Mouse (Mus musculus) heart, postnatal 0 days (tissue): ENCODE results near the gene Nenf. TPM values are rescaled to one million over a fixed set of nuclear protein-coding genes. Genes with fewer than 3 reads are reported as not detected.

Experiments used
- ATAC-seq: fragments of 200-750 bp; cut with Nextera tagmentation; 2 replicates; pipeline ENCODE4 v1.8.0; 2017; ENCODE audit warnings: low read depth, moderate number of reproducible peaks, moderate library complexity; ENCODE audit not compliant: insufficient read depth
- DNase-seq: peaks from one replicate; pipeline ENCODE4 v3.0.0-alpha.2; 2016; ENCODE audit warnings: low spot score
- H3K27ac ChIP-seq: fragments of 300-500 bp; sonication (generic); 2 replicates; pipeline ENCODE4 v1.5.1; 2014; ENCODE audit warnings: low read depth, mild to moderate bottlenecking
- H3K27me3 ChIP-seq: fragments of 300-500 bp; sonication (generic); 2 replicates; pipeline ENCODE4 v1.6.1; 2014; ENCODE audit warnings: low read length, mixed read lengths; ENCODE audit not compliant: control insufficient read depth, insufficient read depth
- H3K36me3 ChIP-seq: fragments of 300-500 bp; sonication (generic); replicated peaks from 2 replicates; pipeline ENCODE4 v1.6.1; 2014; ENCODE audit warnings: low read length, mixed read lengths; ENCODE audit not compliant: control insufficient read depth, insufficient read depth
- H3K4me1 ChIP-seq: fragments of 300-500 bp; sonication (generic); 2 replicates; pipeline ENCODE4 v1.6.1; 2014; ENCODE audit warnings: antibody characterized with exemption; ENCODE audit not compliant: control insufficient read depth, insufficient read depth
- H3K4me2 ChIP-seq: fragments of 300-500 bp; sonication (generic); 2 replicates; pipeline ENCODE4 v1.6.1; 2014; ENCODE audit warnings: low read depth, mild to moderate bottlenecking, low read length, moderate library complexity
- H3K4me3 ChIP-seq: fragments of 300-500 bp; sonication (generic); 2 replicates; pipeline ENCODE4 v1.5.1; 2014; ENCODE audit warnings: low read depth, low read length
- H3K9ac ChIP-seq: fragments of 300-500 bp; sonication (generic); replicated peaks from 2 replicates; pipeline ENCODE4 v1.6.1; 2014; ENCODE audit warnings: low read depth, low read length, mixed read lengths
- H3K9me3 ChIP-seq: fragments of 300-500 bp; sonication (generic); replicated peaks from 2 replicates; pipeline ENCODE4 v1.6.1; 2016; ENCODE audit warnings: low read length; ENCODE audit not compliant: control insufficient read depth
- CTCF ChIP-seq: IDR thresholded peaks from 2 replicates; pipeline ENCODE4 v1.5.1; 2016; ENCODE audit warnings: antibody characterized with exemption, control low read depth, low read depth
- EP300 ChIP-seq: IDR thresholded peaks from 2 replicates; pipeline ENCODE4 v1.6.1; 2016; ENCODE audit warnings: antibody characterized with exemption, low read depth
- WGBS: fragments of 180-500 bp; shearing (Covaris S2); extraction: QIAGEN DNeasy Blood & Tissue Kit; methylation state at CpG from one replicate; pipeline ENCODE4 v1.1.7; 2014; 5-methylcytosine and 5-hydroxymethylcytosine counted together
- polyA plus RNA-seq: library from polyadenylated mRNA; unstranded; fragments of >200 nt; fragmentation: Nextera tagmentation; extraction: Ambion mirVana; gene quantifications from 2 replicates; pipeline ENCODE4 v1.2.1, GENCODE M21; 2015
- total RNA-seq: library from RNA; depleted of rRNA; stranded (reverse); fragments of >200 nt; gene quantifications from 2 replicates; pipeline ENCODE4 v1.2.3, GENCODE M21; 2014; ENCODE audit warnings: low replicate concordance

Nenf gene
- total and polyA plus RNA-seq, 2 experiments from 2014 or later: 166 to 250 TPM

DNA sequence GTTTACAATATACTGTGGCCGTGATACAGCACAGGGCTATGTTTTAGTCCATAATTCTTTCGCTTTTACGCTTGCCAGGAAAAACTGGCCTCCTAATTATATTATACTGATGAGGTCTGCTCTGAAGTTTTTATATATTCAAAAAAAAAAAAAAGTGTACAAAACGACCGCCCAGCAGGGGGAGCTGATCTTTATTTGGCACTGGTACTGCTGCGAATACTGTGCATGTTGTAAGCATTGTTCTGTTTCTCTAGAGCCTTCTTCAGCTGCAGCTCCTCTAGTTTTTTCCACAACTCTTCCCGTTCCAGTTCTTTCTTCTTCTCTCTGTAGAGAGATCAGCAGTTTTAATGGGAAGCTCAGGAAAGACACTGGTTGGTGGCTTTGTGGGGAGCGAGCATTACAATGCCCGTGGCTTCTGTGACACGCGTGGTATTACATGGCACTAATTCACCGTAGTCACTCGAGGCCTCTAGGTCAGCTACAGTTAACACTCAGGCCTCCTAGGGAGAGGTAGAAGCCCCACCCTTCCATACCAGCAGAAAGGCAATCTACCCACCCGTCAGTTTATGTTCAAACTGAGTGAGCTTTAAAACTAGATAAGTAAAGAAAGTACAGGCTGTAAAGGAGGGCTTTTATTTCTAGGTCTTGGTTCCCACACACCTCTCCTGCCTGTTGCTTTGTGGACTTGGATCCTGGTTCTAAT lies 34.9 kb upstream of the Nenf start:
- Histone ChIP-seq H3K4me2 (no peak overlapping the region), H3K27me3 (no peaks in the 10 kb centered on the region), H3K9me3 (no peaks in the 10 kb centered on the region), H3K9ac (no peak overlapping the region), H3K27ac (0 out of 2 replicates have a peak overlapping the region, but pooled peaks have one; percentile 43), H3K36me3 (peaks cover 66% of the 10 kb centered on the region), H3K4me3 (no peak overlapping the region), H3K4me1 (0 out of 2 replicates have a peak, but pooled peaks cover 8% of the 10 kb centered on the region)
- ATAC-seq: no peak; the same call in 1 of the 2 replicates
- TF ChIP-seq CTCF (peak; percentile 58), EP300 (no peak)
- DNase-seq: peak; percentile 55
- WGBS: 56% methylated on average over 14 of the region's 14 CpGs

DNA sequence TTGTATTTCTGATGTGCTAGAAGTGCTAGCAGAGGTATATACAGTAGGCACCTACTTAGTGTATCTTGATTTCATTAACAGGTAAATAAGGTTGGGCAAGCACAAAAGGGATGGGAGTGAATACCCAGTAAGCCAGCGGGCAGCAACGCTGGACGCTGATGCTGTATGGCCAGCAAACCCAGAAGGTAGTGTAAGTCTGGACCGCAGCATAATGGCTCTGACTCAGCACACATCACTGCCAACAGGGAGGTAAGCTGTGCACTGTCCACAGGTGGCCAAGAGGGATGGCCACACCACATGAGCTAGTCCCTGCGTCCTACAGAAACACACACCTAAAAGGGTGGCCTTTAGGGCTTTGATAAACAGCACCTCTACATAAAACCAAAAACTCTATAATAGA lies 32.4 kb upstream of the Nenf start:
- Histone ChIP-seq H3K4me3 (no peak overlapping the region), H3K27me3 (no peaks in the 10 kb centered on the region), H3K9ac (no peak overlapping the region), H3K27ac (no peak overlapping the region), H3K9me3 (no peaks in the 10 kb centered on the region), H3K4me2 (no peak overlapping the region), H3K4me1 (0 out of 2 replicates have a peak, but pooled peaks cover 8% of the 10 kb centered on the region), H3K36me3 (peaks cover 67% of the 10 kb centered on the region)
- TF ChIP-seq EP300 (no peak), CTCF (no peak)
- ATAC-seq: no peak
- DNase-seq: no peak
- 95% methylated on average over 5 of the region's 5 CpGs for WGBS

DNA sequence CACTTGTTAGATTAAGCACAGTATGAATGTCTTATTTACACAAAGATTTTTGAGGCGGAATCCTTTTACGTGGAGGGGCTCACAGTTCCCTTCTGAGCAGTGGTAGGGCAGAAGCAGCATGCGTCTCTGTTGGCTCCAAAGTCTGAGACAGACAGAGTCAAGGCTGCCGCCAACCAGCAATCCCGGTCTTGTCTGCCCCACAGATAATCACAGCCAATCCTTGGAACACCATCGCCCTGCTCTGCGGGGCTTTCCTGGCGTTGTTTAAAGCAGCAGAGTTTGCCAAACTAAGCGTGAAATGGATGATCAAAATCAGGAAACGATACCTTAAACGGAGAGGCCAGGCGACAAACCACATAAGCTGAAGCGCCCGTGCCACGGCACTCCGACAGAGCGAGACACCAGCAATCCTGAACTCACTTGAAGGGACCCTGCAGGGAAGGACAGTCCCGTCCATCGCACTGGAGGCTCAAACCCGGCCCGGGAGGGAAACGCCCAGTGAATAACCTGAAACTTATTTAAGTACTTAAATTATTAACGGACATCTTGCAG lies 31.6 kb upstream of the Nenf start:
- TF ChIP-seq EP300 (no peak), CTCF (no peak)
- H3K4me1 ChIP-seq: 0 out of 2 replicates have a peak, but pooled peaks cover 8% of the 10 kb centered on the region
- H3K27ac ChIP-seq: no peak overlapping the region
- no peak overlapping the region for H3K4me3 ChIP-seq
- H3K27me3 ChIP-seq: no peaks in the 10 kb centered on the region
- DNase-seq: no peak
- WGBS: 52% methylated on average over 23 of the region's 23 CpGs
- no peak overlapping the region for H3K4me2 ChIP-seq
- no peaks in the 10 kb centered on the region for H3K9me3 ChIP-seq
- H3K9ac ChIP-seq: no peak overlapping the region
- peaks cover 64% of the 10 kb centered on the region for H3K36me3 ChIP-seq
- ATAC-seq: no peak

GRCm38 (mm10) chr1:191348996-191349395 lies 31.0 kb upstream of the Nenf start:
- WGBS: 19% methylated on average over 5 of the region's 5 CpGs
- H3K36me3 ChIP-seq: peaks cover 59% of the 10 kb centered on the region
- H3K27me3 ChIP-seq: no peaks in the 10 kb centered on the region
- H3K27ac ChIP-seq: no peak overlapping the region
- no peaks in the 10 kb centered on the region for H3K9me3 ChIP-seq
- 0 out of 2 replicates have a peak, but pooled peaks cover 8% of the 10 kb centered on the region for H3K4me1 ChIP-seq
- ATAC-seq (peak; percentile 56), DNase-seq (no peak)
- no peak for TF ChIP-seq CTCF
- no peak for TF ChIP-seq EP300
- no peak overlapping the region for H3K4me3 ChIP-seq
- no peak overlapping the region for H3K4me2 ChIP-seq
- H3K9ac ChIP-seq: no peak overlapping the region

DNA sequence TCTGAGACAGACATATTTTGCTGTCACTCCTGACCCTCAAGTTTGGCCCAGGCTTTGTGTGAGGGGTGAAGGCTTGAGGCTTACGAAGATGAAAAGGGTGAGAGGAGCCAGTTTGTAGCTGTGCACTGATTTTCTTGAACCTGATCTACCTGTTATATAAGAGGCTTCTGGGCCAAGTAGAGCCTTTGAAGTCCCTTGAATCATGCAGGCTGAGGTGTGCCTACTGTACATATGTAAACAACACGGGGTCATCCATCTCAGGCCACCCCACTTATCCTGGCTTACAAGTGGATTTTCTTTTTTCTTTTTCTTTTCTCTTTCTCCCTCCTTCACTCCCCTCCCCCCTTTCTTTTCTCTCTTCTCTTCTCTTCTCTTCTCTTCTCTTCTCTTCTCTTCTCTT lies 30.6 kb upstream of the Nenf start:
- Histone ChIP-seq H3K9me3 (no peaks in the 10 kb centered on the region), H3K4me2 (no peak overlapping the region), H3K27ac (no peak overlapping the region), H3K4me1 (0 out of 2 replicates have a peak, but pooled peaks cover 8% of the 10 kb centered on the region), H3K36me3 (peaks cover 59% of the 10 kb centered on the region), H3K4me3 (no peak overlapping the region), H3K27me3 (no peaks in the 10 kb centered on the region), H3K9ac (no peak overlapping the region)
- 57% methylated on average over 2 of the region's 2 CpGs for whole genome bisulfite sequencing
- TF ChIP-seq CTCF (no peak), EP300 (no peak)
- DNase-seq (no peak), ATAC-seq (no peak)
